Mouse (Mus musculus) MEL-GATA-1-ER (cell line): ENCODE data around the gene Dusp27.
A peak's percentile ranks its signal among the peaks of the same experiment; 100 is the strongest.
"Not testable (repeated sequence)": the region's sequence is repeated elsewhere in the genome, so short reads cannot be mapped to it uniquely, and the experiment has no call there.

Experiments
- DNase-seq: peaks from one replicate; pipeline ENCODE4 v3.0.0-alpha.2; 2012; ENCODE audit warnings: low read depth; ENCODE audit errors: extremely low read depth

Gene Dusp27

DNA sequence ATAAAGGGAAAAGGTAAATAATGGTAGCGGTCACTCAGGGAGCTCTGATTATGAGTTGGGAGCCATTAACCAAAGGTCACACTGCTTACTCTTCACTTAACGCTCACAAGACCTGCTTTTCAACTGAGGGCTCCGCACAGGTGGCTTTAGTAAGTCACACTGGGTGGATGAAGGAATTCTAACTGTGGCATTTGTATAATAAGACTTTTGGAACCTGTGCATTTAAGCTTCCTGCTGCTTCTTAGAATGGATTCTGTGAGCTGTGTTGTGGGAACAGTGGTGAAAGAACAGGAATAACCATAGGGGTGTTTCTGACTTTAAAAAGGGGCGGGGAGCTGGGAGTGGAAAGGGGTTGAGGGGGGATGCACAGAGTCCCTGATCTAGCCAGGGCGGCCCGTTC, 14.6 kb upstream of the Dusp27 start:
- no peak for DNase-seq

DNA sequence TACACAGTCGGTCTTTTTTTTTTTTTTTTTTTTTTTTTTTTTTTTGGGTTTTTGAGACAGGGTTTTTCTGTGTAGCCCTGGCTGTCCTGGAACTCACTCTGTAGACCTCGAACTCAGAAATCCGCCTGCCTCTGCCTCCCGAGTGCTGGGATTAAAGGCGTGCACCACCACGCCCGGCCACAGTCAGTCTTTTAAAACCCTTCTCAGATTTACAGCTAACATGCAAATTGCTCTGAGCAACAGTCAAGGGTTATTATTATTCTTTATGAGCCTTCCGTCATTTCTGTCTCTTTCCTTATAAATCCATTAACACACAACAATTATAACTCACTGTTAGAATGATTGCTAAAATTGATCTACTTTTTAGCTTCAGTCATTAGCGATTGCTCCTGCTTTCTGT, 14.1 kb upstream of the Dusp27 start:
- not testable (repeated sequence) for DNase-seq

DNA sequence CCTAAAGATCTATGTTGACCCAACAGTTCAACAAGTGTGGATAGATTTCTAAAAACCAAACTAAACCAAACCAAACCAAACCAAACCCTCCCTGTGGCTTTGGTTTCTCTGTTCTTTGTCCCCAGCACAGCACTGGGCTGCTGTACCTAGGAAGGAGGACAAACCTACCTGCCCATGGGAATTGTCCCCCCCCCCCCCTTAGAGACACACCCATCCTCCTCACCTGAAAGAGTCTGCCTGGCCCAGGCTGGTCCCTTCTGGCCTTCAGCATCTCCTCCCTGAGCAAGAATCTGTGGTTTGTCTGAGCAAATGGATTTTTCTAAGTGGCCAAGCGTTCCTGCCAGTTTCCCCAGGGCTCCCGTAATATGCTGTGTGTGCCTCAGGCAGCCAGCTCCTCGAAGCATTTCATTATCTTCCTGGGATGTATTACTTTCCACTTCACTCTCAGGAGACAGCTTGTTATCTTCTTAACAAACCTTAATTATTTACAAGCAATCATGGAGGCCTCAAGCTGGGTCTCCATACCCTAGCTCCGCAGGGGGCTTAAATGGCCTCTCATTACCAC, 12.0 kb upstream of the Dusp27 start:
- DNase-seq, result no peak

- no peak for DNase-seq
Measured at GRCm38 (mm10) chr1:166139113-166139512, 11.4 kb upstream of the Dusp27 start.

DNA sequence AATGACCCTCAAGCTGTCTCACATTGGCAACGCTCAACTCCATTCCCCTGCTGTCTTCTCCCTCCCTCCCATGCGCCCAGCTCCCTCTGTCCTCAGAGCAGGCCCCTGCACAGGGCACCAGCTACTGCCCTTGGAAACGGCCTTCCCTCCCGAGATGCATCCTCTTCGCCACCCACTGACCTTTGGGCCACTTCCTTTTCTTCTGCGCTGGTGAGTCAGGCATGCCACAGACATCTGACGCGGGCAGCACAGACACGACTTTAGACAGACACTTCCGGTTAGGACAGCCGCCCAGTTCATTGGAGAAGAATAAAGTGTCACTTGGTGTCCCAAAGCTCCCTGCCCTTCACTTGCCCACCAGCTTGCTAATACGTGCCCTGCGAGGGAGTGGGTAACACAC, 10.4 kb upstream of the Dusp27 start:
- no peak for DNase-seq

- no peak for DNase-seq
Measured at GRCm38 (mm10) chr1:166137244-166137938, 9.7 kb upstream of the Dusp27 start.

GRCm38 (mm10) chr1:166135091-166135740, 7.5 kb upstream of the Dusp27 start:
- no peak for DNase-seq

- no peak for DNase-seq
Measured at GRCm38 (mm10) chr1:166132367-166132766, 4.6 kb upstream of the Dusp27 start.

GRCm38 (mm10) chr1:166130224-166130860, 2.6 kb upstream of the Dusp27 start, which contains the start of gene Gpa33:
Gene Gpa33, plus strand, starts transcription at chr1:166130238.
- DNase-seq, result no peak

DNA sequence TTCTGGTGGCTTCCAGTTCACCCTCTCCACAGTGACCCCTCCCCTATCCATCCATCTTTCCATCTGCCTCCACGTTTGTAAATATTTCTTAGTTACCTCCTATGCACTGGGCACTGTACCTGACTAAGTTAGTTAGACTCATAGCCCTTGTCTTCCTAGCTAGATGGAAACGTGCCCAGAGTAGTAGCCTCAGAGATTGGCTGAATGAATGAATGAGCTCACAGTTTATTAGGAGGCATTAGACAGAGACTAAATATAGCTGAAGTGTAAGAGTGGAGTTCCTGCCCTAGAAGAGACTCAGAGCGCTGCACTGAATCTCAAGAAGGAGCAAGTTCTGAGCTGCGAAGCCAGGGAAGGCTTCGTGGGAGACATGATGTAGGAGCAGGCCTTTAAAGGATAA, 829 bp upstream of the Dusp27 start:
- no peak for DNase-seq

GRCm38 (mm10) chr1:166126795-166127194, 927 bp downstream of the Dusp27 start:
- DNase-seq, result no peak

- no peak for DNase-seq
Measured at GRCm38 (mm10) chr1:166126290-166126689, 1.4 kb downstream of the Dusp27 start.

- DNase-seq, result no peak
Measured at GRCm38 (mm10) chr1:166124932-166125593, 2.7 kb downstream of the Dusp27 start.

DNA sequence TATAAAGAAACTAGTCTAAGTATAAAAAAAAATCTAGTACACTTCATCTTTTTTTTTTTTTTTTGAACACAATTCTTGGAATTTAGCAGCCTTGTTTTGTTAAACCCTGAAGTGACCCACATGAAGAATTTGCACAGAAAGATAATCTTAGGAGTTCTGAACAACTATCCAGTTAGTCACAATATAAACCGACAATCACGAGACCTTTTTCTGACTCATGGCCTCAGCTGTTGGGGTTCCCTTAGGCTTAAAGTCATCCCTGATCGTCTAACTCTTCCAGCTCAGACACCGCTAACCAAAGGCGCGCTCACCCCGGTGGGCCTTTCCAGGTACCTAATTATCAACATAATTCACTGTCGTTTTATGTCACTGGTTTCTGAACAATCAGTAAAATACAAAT, 4.0 kb downstream of the Dusp27 start:
- DNase-seq, result no peak

- no peak for DNase-seq
Measured at GRCm38 (mm10) chr1:166123045-166123444, 4.7 kb downstream of the Dusp27 start.

GRCm38 (mm10) chr1:166122114-166122513, 5.6 kb downstream of the Dusp27 start:
- DNase-seq, result peak; percentile 55

GRCm38 (mm10) chr1:166117866-166118639, 9.7 kb downstream of the Dusp27 start:
- no peak for DNase-seq

GRCm38 (mm10) chr1:166115719-166116118, 12.0 kb downstream of the Dusp27 start:
- DNase-seq, result no peak

- no peak for DNase-seq
Measured at GRCm38 (mm10) chr1:166114986-166115385, 12.7 kb downstream of the Dusp27 start.

GRCm38 (mm10) chr1:166105464-166105863, 22.3 kb downstream of the Dusp27 start:
- DNase-seq, result no peak

DNA sequence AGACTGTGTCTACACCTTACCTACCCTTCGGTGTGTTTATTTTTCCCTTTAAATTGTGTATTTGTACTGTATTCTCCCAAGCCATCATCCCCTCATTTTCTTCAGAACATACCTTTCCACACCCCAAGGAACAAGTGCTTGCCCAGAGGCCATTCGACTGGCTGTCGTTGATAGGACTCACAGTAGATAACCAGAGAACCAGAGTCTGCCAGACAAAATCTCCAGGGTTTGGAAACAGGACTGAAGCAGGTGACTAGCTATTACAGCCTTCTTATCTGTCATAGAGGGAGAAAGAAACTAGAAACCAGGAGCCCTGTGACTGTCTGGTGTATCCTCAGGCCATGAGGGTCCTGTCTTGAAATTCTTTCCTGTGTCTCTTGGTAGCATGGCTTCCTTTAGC, 22.9 kb downstream of the Dusp27 start:
- no peak for DNase-seq
